Mouse (Mus musculus) urinary bladder, adult 2 months (tissue): ENCODE results near the gene Psat1. TPM values are rescaled to one million over a fixed set of nuclear protein-coding genes. Genes with fewer than 3 reads are reported as not detected.

Experiments
- DNase-seq: peaks from one replicate; pipeline ENCODE4 v3.0.0; 2022; ENCODE audit warnings: low spot score
- polyA plus RNA-seq: library from polyadenylated mRNA; depleted of rRNA; stranded (reverse); fragments of >200 nt; gene quantifications from 2 replicates; pipeline ENCODE4 v1.2.3, GENCODE M21; 2012; rRNA removed

Psat1 gene
- polyA plus RNA-seq = 11.1 and 12.0 TPM in 2 replicates

- no peak for DNase-seq
Measured at GRCm38 (mm10) chr19:15947237-15947636, at the start of gene Psat1. TSS of gene Psat1 (minus strand) at chr19:15947337.

DNA sequence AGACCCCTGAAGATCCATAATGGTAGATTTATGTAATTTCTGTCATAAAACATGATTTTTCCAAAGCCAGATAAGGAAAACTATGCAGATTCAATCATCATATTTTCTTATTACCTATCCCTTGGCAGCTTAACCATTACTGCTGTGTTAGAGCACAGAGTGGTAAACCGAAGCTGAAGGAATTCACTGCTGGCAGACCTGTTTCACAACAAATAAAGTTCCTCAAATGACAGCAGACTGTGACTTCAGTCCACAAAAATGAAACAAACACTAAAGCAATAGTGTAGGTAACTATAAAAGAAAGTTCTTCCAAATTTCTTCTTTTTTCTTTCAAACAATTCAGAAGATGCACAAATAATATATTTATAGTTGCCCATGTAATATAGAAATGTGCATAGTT is 43.0 kb upstream of the Psat1 start:
- DNase-seq = no peak

DNA sequence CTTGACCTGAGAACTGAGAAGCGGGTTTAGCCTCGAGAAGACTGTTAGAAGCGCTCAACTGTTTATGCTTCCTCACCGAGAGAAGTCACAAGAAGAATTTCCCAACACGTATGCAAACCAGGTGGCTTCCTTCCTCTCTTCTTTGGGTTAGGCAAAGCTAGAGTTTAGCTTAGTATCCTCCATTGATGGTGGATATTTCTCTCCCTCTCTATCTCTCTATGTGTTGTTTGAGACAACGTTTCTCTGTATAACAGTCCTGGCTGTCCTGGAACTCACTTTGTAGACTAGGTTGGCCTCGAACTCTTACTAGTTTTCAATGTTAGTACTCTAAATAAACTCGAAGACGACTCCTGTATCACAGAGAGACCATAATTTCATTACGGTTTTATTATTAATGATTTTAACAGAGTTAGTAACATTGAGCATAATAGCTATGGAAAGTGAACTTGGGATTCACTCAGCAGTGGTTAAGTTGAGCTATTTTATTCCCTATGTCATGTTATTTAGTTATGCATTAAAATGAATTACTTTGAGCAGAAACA is 38.1 kb upstream of the Psat1 start:
- DNase-seq = no peak

- DNase-seq = peak; percentile 84
Measured at GRCm38 (mm10) chr19:15984449-15985171, 37.5 kb upstream of the Psat1 start, which contains the start of gene Cep78. TSS of gene Cep78 (minus strand) at chr19:15984989.

- DNase-seq = no peak
Measured at GRCm38 (mm10) chr19:15983739-15984344, 36.7 kb upstream of the Psat1 start.

DNA sequence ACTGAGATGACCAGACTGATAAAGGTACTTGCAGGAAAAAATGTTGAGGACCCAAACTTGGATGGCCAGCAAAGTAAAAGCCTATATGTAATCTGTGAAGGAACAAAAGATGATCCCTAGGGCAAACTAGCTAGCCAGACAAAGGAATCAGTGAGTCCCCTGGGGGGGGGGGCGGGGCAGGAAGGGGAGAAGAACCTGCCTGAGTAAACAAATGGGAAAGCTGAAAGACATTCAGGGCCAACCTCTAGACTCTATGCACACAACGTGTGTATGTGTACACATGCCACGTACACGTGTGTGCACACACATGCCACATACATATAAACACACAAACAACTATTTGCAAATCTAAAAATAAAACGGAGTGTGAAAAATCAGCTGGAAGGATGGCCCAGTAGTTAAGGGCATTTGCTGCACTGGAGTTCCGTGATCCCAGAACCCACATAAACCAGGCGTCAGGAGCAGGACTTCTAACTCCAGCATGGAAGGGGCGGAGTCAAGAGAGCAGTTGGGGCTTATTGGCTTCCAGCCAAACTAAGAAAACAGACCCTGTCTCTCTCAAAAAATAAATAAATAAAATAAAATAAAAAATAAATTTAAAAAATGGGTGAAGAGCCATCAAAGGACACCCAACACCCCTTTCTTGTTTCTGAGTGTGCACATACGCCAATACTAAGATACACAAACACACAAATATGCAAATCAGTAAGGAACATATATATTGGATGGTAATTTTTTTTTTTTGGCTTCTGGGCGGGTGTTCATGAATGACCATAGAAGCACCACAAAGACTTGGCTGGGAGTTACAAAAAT is 36.0 kb upstream of the Psat1 start:
- DNase-seq = no peak

- no peak for DNase-seq
Measured at GRCm38 (mm10) chr19:15981861-15982260, 34.7 kb upstream of the Psat1 start.

GRCm38 (mm10) chr19:15973365-15973764 is 26.2 kb upstream of the Psat1 start:
- DNase-seq = no peak

GRCm38 (mm10) chr19:15965082-15965481 is 17.9 kb upstream of the Psat1 start:
- DNase-seq = no peak

- no peak for DNase-seq
Measured at GRCm38 (mm10) chr19:15964533-15964932, 17.4 kb upstream of the Psat1 start.

GRCm38 (mm10) chr19:15963011-15963695 is 16.0 kb upstream of the Psat1 start:
- DNase-seq = no peak

DNA sequence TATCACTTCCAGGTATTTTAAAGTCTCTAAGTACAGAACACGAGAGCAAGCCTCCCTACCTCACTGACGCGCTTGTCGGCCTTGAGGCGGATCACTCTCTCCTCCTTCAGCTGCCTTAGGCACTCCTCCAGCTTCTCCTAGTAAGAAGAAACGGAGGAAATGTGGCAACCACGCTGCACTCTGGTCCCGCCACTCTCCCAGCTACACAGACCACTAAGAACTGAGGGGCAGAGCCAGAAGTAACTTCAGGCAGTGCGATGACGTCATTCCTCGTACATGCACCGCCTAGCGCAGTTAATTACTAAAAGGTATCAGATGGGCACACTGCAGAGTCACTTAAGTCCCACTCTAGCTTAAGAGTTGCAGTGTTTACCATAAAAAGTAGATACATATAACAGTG is 15.2 kb upstream of the Psat1 start:
- DNase-seq = no peak

DNA sequence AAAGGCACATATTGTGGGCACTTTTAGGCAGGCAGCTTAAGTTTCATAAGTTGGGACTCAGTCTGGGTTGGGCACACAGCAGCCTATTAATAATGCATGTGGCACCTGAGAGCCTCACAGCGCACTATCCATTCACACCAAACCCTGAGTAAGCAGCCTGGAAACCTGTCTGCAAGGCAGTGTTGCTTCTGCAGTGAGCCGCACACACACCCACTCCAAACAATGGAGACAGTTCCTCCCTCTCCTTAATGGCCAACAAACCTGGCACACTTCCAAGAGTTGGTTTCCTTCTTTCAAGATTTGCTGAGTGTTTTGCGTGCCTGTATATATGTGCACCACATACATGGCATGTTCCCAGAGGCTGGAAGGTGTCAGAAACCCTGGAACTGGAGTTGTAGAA is 3.1 kb upstream of the Psat1 start:
- no peak for DNase-seq

- DNase-seq = no peak
Measured at GRCm38 (mm10) chr19:15948867-15949266, 1.7 kb upstream of the Psat1 start.

- DNase-seq = no peak
Measured at GRCm38 (mm10) chr19:15948426-15948825, 1.3 kb upstream of the Psat1 start.

DNA sequence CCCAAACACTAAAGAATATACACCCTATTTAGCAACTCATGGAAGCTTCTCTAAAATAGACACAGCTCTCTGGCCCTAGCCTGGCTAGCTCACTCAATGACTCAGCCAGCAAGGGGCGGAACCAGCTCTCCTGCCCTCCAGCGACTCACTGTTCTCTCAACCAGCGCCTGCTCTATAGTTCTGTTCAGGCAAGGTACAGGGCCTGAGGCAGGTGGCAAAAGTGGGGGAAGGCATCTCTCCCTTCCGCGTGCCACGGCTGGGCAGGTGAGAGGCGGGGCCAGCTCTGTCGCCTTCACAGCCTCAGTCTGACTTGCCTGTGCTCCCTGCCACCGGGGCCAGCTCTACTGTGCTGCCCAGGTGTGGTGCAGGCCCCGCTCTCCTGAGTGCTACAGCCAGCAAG is 474 bp downstream of the Psat1 start:
- peak; percentile 27 for DNase-seq

DNA sequence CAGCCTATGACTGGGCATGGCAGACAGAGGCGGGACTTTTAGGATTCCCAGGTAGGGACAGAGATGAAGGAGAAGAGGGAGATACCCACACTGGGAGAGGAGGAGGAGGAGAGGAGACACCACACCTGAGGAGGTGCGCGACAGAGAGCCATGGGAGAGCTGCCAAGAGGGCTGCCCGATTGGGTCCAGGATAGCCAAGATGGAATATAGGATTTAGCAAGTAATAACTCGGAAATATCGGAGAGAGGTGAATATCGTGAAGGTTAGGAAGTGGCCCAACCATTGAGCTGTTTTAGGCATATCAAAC is 4.1 kb downstream of the Psat1 start:
- no peak for DNase-seq

DNA sequence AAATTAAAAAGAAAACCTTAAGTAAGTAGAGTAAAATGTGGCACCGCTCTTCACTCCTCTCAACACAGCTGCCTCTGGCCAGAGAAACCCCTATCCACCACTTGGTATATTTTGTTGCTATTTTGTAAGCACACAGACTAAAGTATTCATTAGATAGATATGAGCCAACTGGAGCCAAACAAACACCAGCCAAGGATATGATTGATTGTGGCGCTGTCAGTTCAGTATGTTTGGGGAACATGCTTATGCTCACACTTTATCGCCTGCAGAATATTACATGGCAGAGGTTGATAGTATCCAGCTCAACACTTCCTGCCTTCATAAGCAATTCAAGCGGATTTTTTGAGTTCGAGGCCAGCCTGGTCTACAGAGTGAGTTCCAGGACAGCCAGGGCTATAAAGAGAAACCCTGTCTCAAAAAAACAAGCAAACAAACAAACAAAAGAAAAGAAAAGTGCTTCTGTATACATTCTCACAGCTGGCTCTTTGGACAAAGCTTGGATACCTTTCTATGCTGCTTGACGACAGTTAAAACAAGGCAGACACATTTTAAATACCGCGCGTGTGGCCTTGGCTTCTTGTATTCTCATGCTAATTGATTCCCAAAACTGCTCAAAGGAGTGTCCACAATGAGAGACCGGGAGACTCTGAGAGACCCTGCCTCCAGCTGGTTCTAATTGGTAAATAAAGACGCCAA is 4.6 kb downstream of the Psat1 start:
- DNase-seq = no peak

- DNase-seq = no peak
Measured at GRCm38 (mm10) chr19:15941399-15941798, 5.7 kb downstream of the Psat1 start.

DNA sequence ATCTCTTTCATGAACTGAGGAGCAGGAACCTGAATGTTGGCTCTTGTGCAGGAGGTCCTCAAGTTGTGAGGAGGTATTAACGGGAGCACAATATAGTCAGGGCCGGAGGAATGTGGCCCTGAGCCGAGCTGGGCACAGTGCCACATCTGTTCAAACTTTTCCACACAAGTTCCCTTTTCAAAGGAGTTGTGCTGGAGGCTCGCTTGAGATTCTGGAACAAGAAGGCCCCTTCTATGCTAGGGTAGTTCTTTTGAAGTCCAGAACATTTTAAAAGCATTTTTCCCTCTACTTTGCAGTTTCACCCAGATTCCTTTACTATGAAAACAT is 21.5 kb downstream of the Psat1 start:
- DNase-seq = peak; percentile 37

GRCm38 (mm10) chr19:15924866-15925718 is 22.0 kb downstream of the Psat1 start:
- DNase-seq = peak; percentile 70
